Mouse (Mus musculus) thymus, adult 2 months (tissue): ENCODE measurements around the gene Mxra8.

ENCODE experiments used
- CTCF ChIP-seq: fragments of 200-500 bp; IDR thresholded peaks from 2 replicates; pipeline ENCODE4 v1.5.1; 2012; ENCODE audit warnings: mild to moderate bottlenecking, control low read depth, low read length, moderate library complexity, borderline replicate concordance; ENCODE audit not compliant: control insufficient read depth, poor library complexity, insufficient read depth; ENCODE audit errors: extremely low read depth
- POLR2A ChIP-seq: fragments of 200-500 bp; IDR thresholded peaks from 2 replicates; pipeline ENCODE4 v1.6.1; 2012; ENCODE audit warnings: mild to moderate bottlenecking, low read length, control low read depth, moderate library complexity; ENCODE audit not compliant: control insufficient read depth, poor library complexity, insufficient read depth; ENCODE audit errors: extremely low read depth

GRCm38 (mm10) chr4:155889316-155889715, 49.8 kb downstream of the Mxra8 start:
- TF ChIP-seq POLR2A (no peak), CTCF (no peak)
